Mouse (Mus musculus) testis, adult 2 months (tissue): ENCODE data around the gene Plekha7.

Source experiments
- CTCF ChIP-seq: fragments of 200-500 bp; IDR thresholded peaks from 2 replicates; pipeline ENCODE4 v1.5.1; 2012; ENCODE audit warnings: low read depth, mild to moderate bottlenecking, inconsistent platforms, low read length, moderate library complexity; ENCODE audit not compliant: control insufficient read depth, insufficient read depth, insufficient replicate concordance
- POLR2A ChIP-seq: fragments of 200-500 bp; IDR thresholded peaks from 2 replicates; pipeline ENCODE4 v1.6.1; 2012; ENCODE audit warnings: low read depth, mild to moderate bottlenecking, inconsistent platforms, low read length, moderate library complexity; ENCODE audit not compliant: control insufficient read depth

DNA sequence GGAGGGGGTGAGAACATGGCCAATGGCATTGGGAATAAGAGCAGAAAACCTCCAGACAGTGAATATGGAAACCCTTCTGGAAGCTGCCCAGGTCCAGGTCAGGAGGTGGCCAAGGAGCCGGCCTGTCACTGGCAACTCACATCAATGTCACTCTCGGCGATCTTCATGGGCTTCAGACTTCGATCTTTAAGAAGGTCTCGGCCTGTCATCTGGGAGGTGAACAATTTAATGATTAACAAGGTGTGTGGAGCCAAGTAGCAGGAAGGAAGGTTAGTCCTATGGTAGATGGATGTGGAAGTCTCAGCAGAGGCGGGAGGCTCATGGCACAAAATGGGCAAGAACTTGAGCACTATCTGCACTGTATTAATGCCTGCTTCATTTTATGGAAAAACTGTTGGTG, 163.1 kb downstream of the Plekha7 start:
- TF ChIP-seq CTCF (no peak), POLR2A (no peak)
